Mouse (Mus musculus): ENCODE results near the gene Upk3bl. TPM values are rescaled to one million over a fixed set of nuclear protein-coding genes. Genes with fewer than 3 reads are reported as not detected.

Upk3bl gene
- polyA plus RNA-seq (2015; fragmentation: Nextera tagmentation; extraction: Ambion mirVana), result 1.2 and 2.6 TPM in 2 replicates

DNA sequence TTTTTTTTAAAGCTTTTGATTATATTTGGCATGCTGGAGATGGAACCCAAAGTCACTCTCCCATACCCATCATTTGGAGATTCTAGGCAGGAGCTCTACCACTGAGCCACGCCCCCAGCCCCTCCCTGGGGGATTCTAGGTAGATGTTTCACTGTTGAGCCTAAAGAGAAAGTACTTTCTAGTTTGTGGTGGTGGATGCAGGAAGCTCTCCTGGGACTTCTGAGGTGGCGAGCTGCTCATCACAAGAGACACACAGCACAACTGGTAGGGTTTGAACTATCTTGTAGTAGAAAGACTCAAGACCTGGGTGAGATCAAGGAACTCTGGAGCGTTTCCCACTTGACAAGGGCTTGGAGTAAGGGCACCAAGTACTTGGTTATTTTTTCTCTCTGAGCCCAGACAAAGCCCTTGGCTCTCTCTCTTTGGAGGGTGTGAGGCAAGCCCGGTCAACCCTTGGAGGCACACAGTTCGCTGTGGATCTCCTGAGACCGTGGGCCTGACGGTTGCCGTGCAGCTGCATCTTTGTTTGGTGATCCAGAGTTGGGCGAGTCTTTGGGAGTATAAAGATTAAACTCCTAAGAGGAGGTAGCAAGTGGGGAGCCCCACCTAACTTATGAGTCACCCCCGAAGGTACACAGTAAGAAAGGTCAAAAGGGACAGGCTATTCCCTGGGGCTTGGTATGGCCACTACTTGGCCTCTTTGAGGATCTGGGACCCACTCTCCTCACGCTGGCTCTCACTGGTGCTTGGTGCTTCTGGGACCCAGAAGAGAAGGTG lies at the start of gene Upk3bl:
Gene Upk3bl, plus strand, starts transcription at position 192 of the 777 bp plus-strand sequence.
- H3K36me3 ChIP-seq (ENCODE audit: control insufficient read depth, insufficient read depth), result no peaks in the 10 kb centered on the region
- no peaks in the 10 kb centered on the region for H3K9me3 ChIP-seq (replicated peaks; ENCODE audit: control insufficient read depth, low read length)
- no peak within 1 kb of the TSS for H3K9ac ChIP-seq (ENCODE audit: low read length)
- no peak for ATAC-seq (replicated peaks; ENCODE audit: extremely low read depth, insufficient read depth, low FRiP score)
- H3K4me1 ChIP-seq (ENCODE audit: control insufficient read depth, insufficient read depth, low read length), result peaks cover 10% of the 10 kb centered on the region
- no peak within 1 kb of the TSS for H3K4me3 ChIP-seq (ENCODE audit: low read length)
- 87% methylated on average over 11 of the region's 11 CpGs for WGBS
- H3K27me3 ChIP-seq (ENCODE audit: control insufficient read depth, insufficient read depth, low read length), result peaks cover 4% of the 10 kb centered on the region; the same call in 1 of the 2 replicates
- H3K4me2 ChIP-seq (ENCODE audit: low read depth, low read length), result no peak within 1 kb of the TSS
- H3K27ac ChIP-seq (ENCODE audit: low read length), result no peak within 1 kb of the TSS

- ATAC-seq (replicated peaks; ENCODE audit: extremely low read depth, insufficient read depth, low FRiP score), result no peak
- H3K27ac ChIP-seq (ENCODE audit: low read length), result no peak overlapping the region
- no peak overlapping the region for H3K4me2 ChIP-seq (ENCODE audit: low read depth, low read length)
- H3K27me3 ChIP-seq (ENCODE audit: control insufficient read depth, insufficient read depth, low read length), result no peaks in the 10 kb centered on the region
- no peaks in the 10 kb centered on the region for H3K36me3 ChIP-seq (ENCODE audit: control insufficient read depth, insufficient read depth)
- H3K9ac ChIP-seq (ENCODE audit: low read length), result no peak overlapping the region
- WGBS, result 72% methylated on average over 4 of the region's 4 CpGs
- peaks cover 8% of the 10 kb centered on the region for H3K4me1 ChIP-seq (ENCODE audit: control insufficient read depth, insufficient read depth, low read length)
- no peaks in the 10 kb centered on the region for H3K9me3 ChIP-seq (replicated peaks; ENCODE audit: control insufficient read depth, low read length)
- H3K4me3 ChIP-seq (ENCODE audit: low read length), result no peak overlapping the region
These were observed 49.8 kb upstream of the Upk3bl start for GRCm38 (mm10) chr5:136004537-136004936.

DNA sequence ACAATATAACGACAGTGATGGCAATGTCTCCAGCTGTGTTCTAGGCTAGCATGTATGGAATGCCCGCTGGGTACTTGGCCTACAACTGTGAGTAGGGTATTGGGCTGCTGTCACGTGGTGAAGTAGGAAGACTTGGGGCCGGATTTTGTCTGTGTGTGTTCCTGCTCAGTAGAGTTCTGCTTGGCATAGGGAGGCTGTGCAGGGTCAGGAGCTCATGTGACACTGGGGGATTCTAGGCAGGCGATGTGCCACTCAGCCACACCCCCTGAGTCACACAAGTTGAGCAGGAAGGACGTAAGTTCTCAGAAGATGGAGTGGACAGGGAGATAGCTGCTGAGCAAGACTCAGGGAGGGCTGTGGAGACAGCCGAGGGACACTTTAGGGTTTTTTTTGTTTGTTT lies 46.5 kb upstream of the Upk3bl start:
- Histone ChIP-seq H3K9ac (ENCODE audit: low read length) (no peak overlapping the region), H3K27me3 (ENCODE audit: control insufficient read depth, insufficient read depth, low read length) (no peaks in the 10 kb centered on the region), H3K9me3 (replicated peaks; ENCODE audit: control insufficient read depth, low read length) (no peaks in the 10 kb centered on the region), H3K4me2 (ENCODE audit: low read depth, low read length) (no peak overlapping the region), H3K4me1 (ENCODE audit: control insufficient read depth, insufficient read depth, low read length) (peaks cover 6% of the 10 kb centered on the region), H3K36me3 (ENCODE audit: control insufficient read depth, insufficient read depth) (peaks cover 18% of the 10 kb centered on the region), H3K27ac (ENCODE audit: low read length) (no peak overlapping the region), H3K4me3 (ENCODE audit: low read length) (no peak overlapping the region)
- ATAC-seq (replicated peaks; ENCODE audit: extremely low read depth, insufficient read depth, low FRiP score), result no peak
- WGBS, result 58% methylated on average over 7 of the region's 7 CpGs

DNA sequence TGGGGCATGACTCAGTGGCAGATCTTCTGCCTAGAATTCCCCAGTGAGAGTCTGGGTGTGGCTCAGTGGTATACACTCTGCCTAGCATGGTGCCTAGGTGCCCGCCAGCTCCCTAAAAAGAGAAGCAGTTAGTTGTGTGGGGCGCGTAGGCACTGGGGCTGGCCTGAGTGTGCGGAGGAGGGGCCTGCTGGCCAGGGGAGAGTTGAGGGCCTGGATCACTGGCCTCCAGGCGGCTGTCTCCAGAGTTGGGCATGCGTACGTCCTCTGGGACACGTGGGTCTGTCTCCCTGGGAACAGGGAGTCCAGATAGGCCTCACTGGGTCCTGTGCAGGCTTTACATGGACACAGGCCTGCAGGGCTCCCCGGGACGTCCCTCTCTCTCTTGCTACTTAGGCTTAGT lies 39.4 kb upstream of the Upk3bl start:
- Histone ChIP-seq H3K36me3 (ENCODE audit: control insufficient read depth, insufficient read depth) (peaks cover 16% of the 10 kb centered on the region), H3K4me3 (ENCODE audit: low read length) (no peak overlapping the region), H3K27ac (ENCODE audit: low read length) (peak overlapping the region; percentile 85), H3K4me2 (ENCODE audit: low read depth, low read length) (peak overlapping the region; percentile 38), H3K9me3 (replicated peaks; ENCODE audit: control insufficient read depth, low read length) (no peaks in the 10 kb centered on the region), H3K4me1 (ENCODE audit: control insufficient read depth, insufficient read depth, low read length) (peaks cover 47% of the 10 kb centered on the region), H3K27me3 (ENCODE audit: control insufficient read depth, insufficient read depth, low read length) (no peaks in the 10 kb centered on the region), H3K9ac (ENCODE audit: low read length) (peak overlapping the region; percentile 49)
- peak; percentile 80 for ATAC-seq (replicated peaks; ENCODE audit: extremely low read depth, insufficient read depth, low FRiP score)
- WGBS, result 43% methylated on average over 10 of the region's 10 CpGs

- Histone ChIP-seq H3K27ac (ENCODE audit: low read length) (peak overlapping the region; percentile 85), H3K36me3 (ENCODE audit: control insufficient read depth, insufficient read depth) (peaks cover 9% of the 10 kb centered on the region), H3K4me2 (ENCODE audit: low read depth, low read length) (peak overlapping the region; percentile 38), H3K4me1 (ENCODE audit: control insufficient read depth, insufficient read depth, low read length) (peaks cover 51% of the 10 kb centered on the region), H3K9ac (ENCODE audit: low read length) (peak overlapping the region; percentile 49), H3K9me3 (replicated peaks; ENCODE audit: control insufficient read depth, low read length) (no peaks in the 10 kb centered on the region), H3K27me3 (ENCODE audit: control insufficient read depth, insufficient read depth, low read length) (no peaks in the 10 kb centered on the region), H3K4me3 (ENCODE audit: low read length) (peak overlapping the region; percentile 13; the same call in 1 of the 2 replicates)
- no peak for ATAC-seq (replicated peaks; ENCODE audit: extremely low read depth, insufficient read depth, low FRiP score)
- 62% methylated on average over 10 of the region's 10 CpGs for WGBS
These were observed 38.7 kb upstream of the Upk3bl start for GRCm38 (mm10) chr5:136015586-136015985.

GRCm38 (mm10) chr5:136016014-136016876 lies 38.0 kb upstream of the Upk3bl start:
- Histone ChIP-seq H3K9ac (ENCODE audit: low read length) (peak overlapping the region; percentile 45; the same call in 1 of the 2 replicates), H3K27ac (ENCODE audit: low read length) (peak overlapping the region; percentile 85), H3K4me1 (ENCODE audit: control insufficient read depth, insufficient read depth, low read length) (peaks cover 51% of the 10 kb centered on the region), H3K27me3 (ENCODE audit: control insufficient read depth, insufficient read depth, low read length) (no peaks in the 10 kb centered on the region), H3K36me3 (ENCODE audit: control insufficient read depth, insufficient read depth) (peaks cover 5% of the 10 kb centered on the region), H3K9me3 (replicated peaks; ENCODE audit: control insufficient read depth, low read length) (no peaks in the 10 kb centered on the region), H3K4me3 (ENCODE audit: low read length) (no peak overlapping the region), H3K4me2 (ENCODE audit: low read depth, low read length) (peak overlapping the region; percentile 38; the same call in 1 of the 2 replicates)
- ATAC-seq (replicated peaks; ENCODE audit: extremely low read depth, insufficient read depth, low FRiP score), result no peak
- WGBS, result 47% methylated on average over 10 of the region's 10 CpGs

- Histone ChIP-seq H3K4me3 (ENCODE audit: low read length) (no peak overlapping the region), H3K4me2 (ENCODE audit: low read depth, low read length) (no peak overlapping the region), H3K4me1 (ENCODE audit: control insufficient read depth, insufficient read depth, low read length) (peaks cover 51% of the 10 kb centered on the region), H3K27ac (ENCODE audit: low read length) (no peak overlapping the region; the same call in 1 of the 2 replicates), H3K9me3 (replicated peaks; ENCODE audit: control insufficient read depth, low read length) (no peaks in the 10 kb centered on the region), H3K36me3 (ENCODE audit: control insufficient read depth, insufficient read depth) (no peaks in the 10 kb centered on the region), H3K27me3 (ENCODE audit: control insufficient read depth, insufficient read depth, low read length) (no peaks in the 10 kb centered on the region), H3K9ac (ENCODE audit: low read length) (no peak overlapping the region)
- 72% methylated on average over 6 of the region's 6 CpGs for WGBS
- ATAC-seq (replicated peaks; ENCODE audit: extremely low read depth, insufficient read depth, low FRiP score), result no peak
These were observed 37.0 kb upstream of the Upk3bl start for GRCm38 (mm10) chr5:136017262-136017661.

DNA sequence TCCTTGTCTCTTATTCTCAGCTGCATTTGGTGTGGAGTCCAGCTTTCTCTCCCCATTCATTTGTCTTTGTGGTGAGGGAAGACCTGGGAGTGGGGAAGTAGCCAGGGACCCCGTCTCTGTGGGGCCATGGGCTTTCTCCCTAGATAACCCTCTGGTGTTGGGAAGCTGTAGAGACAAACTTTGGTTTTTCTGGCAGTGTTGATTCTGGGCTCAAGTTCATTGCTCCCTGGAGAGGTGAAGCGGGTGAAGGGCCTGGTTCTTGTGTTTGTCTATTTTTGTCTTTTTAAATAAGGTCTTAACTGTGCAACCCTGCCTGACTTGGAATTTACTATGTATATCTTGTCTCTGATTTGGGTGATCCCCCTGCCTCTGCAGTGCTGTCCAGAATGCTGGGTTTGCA lies 35.6 kb upstream of the Upk3bl start:
- 71% methylated on average over 2 of the region's 2 CpGs for WGBS
- Histone ChIP-seq H3K27ac (ENCODE audit: low read length) (no peak overlapping the region), H3K4me3 (ENCODE audit: low read length) (no peak overlapping the region), H3K9me3 (replicated peaks; ENCODE audit: control insufficient read depth, low read length) (no peaks in the 10 kb centered on the region), H3K4me2 (ENCODE audit: low read depth, low read length) (no peak overlapping the region), H3K9ac (ENCODE audit: low read length) (no peak overlapping the region), H3K36me3 (ENCODE audit: control insufficient read depth, insufficient read depth) (no peaks in the 10 kb centered on the region), H3K4me1 (ENCODE audit: control insufficient read depth, insufficient read depth, low read length) (peaks cover 51% of the 10 kb centered on the region), H3K27me3 (ENCODE audit: control insufficient read depth, insufficient read depth, low read length) (no peaks in the 10 kb centered on the region)
- ATAC-seq (replicated peaks; ENCODE audit: extremely low read depth, insufficient read depth, low FRiP score), result no peak

- H3K4me3 ChIP-seq (ENCODE audit: low read length), result no peak overlapping the region
These were observed 34.4 kb upstream of the Upk3bl start for GRCm38 (mm10) chr5:136019907-136020306.

More at GRCm38 (mm10) chr5:136019907-136020306, 34.4 kb upstream of the Upk3bl start:
- peak; percentile 58 for ATAC-seq (replicated peaks; ENCODE audit: extremely low read depth, insufficient read depth, low FRiP score)
- Histone ChIP-seq H3K4me2 (ENCODE audit: low read depth, low read length) (no peak overlapping the region), H3K27me3 (ENCODE audit: control insufficient read depth, insufficient read depth, low read length) (no peaks in the 10 kb centered on the region), H3K36me3 (ENCODE audit: control insufficient read depth, insufficient read depth) (no peaks in the 10 kb centered on the region), H3K9ac (ENCODE audit: low read length) (peak overlapping the region; percentile 21; the same call in 1 of the 2 replicates), H3K4me1 (ENCODE audit: control insufficient read depth, insufficient read depth, low read length) (peaks cover 48% of the 10 kb centered on the region), H3K27ac (ENCODE audit: low read length) (peak overlapping the region; percentile 21), H3K9me3 (replicated peaks; ENCODE audit: control insufficient read depth, low read length) (no peaks in the 10 kb centered on the region)
- 0% methylated on average over 1 of the region's 1 CpGs for WGBS

Measured in heart, embryonic 16.5 days (tissue).